Mouse (Mus musculus): Measurements from ENCODE around the gene Fam185a. TPM values are rescaled to one million over a fixed set of nuclear protein-coding genes. Genes with fewer than 3 reads are reported as not detected.

The Fam185a gene
- polyA plus RNA-seq, 1 experiment, result 2.8 TPM

DNA sequence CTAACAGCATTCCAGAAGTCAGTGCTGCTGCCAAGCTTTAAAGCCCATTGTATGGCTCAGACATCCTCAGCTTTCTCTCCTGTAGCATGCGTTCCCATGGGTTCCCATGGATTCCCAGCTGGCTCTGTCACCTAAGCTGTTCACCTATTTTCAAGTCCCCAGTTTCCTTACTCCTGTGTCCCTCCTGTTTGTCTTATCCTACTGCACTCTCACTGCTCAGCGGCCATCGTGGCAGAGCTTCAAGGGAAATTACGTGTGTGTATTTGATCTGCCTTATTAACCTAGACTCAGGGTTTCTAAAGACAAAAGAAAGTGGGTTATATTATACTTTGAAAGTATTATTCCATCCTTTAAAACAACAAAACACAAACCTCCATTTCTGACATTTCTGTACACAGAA, 64.4 kb downstream of the Fam185a start:
- no peaks in the 10 kb centered on the region for H3K27me3 ChIP-seq (ENCODE audit: control insufficient read depth, insufficient read depth, insufficient read length)
- no peaks in the 10 kb centered on the region for H3K79me3 ChIP-seq (ENCODE audit: low read depth)
- no peaks in the 10 kb centered on the region for H3K79me2 ChIP-seq (ENCODE audit: control insufficient read depth, insufficient read depth)
- H3ac ChIP-seq (ENCODE audit: control insufficient read depth, insufficient read length, low read depth), result no peak overlapping the region
- no peak overlapping the region for H3K4me3 ChIP-seq (ENCODE audit: insufficient read depth, poor library complexity, severe bottlenecking)
- TF ChIP-seq USF1 (IDR thresholded peaks at IDR 0.05; ENCODE audit: low read depth) (no peak), CEBPB (IDR thresholded peaks at IDR 0.05; ENCODE audit: low read depth) (no peak), FOSL1 (IDR thresholded peaks at IDR 0.05; ENCODE audit: insufficient read depth, low read length, poor library complexity, severe bottlenecking) (no peak), CTCF (IDR thresholded peaks at IDR 0.05; ENCODE audit: control insufficient read depth, insufficient read depth, insufficient read length) (no peak), MYOD1 (IDR thresholded peaks at IDR 0.05; ENCODE audit: control insufficient read depth, insufficient read length, low read depth) (no peak), MAX (IDR thresholded peaks at IDR 0.05) (no peak), MYOG (IDR thresholded peaks at IDR 0.05; ENCODE audit: control insufficient read depth, extremely low read depth, insufficient read length) (no peak)
- no peaks in the 10 kb centered on the region for H3K36me3 ChIP-seq (ENCODE audit: control insufficient read depth, insufficient read depth)

DNA sequence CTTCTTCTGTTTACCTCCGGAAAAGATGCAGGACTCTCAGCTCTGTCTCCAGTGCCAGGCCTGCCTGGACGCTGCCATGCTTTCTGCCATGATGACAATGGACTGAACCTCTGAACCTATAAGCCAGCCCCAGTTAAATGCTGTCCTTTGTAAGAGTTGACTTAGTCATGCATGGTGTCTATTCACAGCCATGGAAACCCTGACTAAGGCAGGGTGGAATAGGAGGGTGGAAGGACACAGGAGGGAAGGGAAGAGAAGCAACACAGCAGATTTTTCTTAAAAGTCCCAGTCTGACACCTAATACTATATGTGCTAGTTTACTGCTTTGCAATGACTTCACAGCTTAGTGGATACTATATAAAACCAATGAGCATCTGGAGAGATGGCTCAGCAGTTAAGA, 66.7 kb downstream of the Fam185a start:
- TF ChIP-seq USF1 (IDR thresholded peaks at IDR 0.05; ENCODE audit: low read depth), result no peak
- Histone ChIP-seq H3K4me3 (ENCODE audit: insufficient read depth, poor library complexity, severe bottlenecking) (no peak overlapping the region), H3K27me3 (ENCODE audit: control insufficient read depth, insufficient read depth, insufficient read length) (no peaks in the 10 kb centered on the region), H3K79me2 (ENCODE audit: control insufficient read depth, insufficient read depth) (no peaks in the 10 kb centered on the region), H3K36me3 (ENCODE audit: control insufficient read depth, insufficient read depth) (no peaks in the 10 kb centered on the region), H3K79me3 (ENCODE audit: low read depth) (no peaks in the 10 kb centered on the region), H3ac (ENCODE audit: control insufficient read depth, insufficient read length, low read depth) (no peak overlapping the region)

DNA sequence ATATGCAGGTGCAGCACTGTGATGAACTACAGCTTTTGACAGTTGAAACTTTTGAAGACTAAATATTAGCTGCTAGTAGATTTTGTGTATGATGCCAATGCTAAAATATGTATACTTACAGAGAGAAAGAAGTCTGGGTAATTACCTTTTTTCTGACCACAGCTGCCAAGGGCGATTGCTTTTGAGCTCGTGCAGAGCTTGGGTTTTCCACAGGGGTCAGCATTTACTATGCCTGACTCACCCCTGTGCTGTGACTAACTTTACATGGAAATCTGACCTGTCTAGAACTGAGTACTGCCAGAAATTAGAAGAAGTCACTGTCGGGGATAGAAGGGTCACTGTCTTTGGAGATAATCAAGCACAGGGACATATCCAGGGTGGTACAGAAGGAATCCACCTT, 67.5 kb downstream of the Fam185a start:
- TF ChIP-seq MYOG (IDR thresholded peaks at IDR 0.05; ENCODE audit: control insufficient read depth, extremely low read depth, insufficient read length), result no peak
- TF ChIP-seq MYOD1 (IDR thresholded peaks at IDR 0.05; ENCODE audit: control insufficient read depth, insufficient read length, low read depth), result peak; percentile 58
- peak; percentile 38 for TF ChIP-seq MAX (IDR thresholded peaks at IDR 0.05)
- no peak for TF ChIP-seq CTCF (IDR thresholded peaks at IDR 0.05; ENCODE audit: control insufficient read depth, insufficient read depth, insufficient read length)
- TF ChIP-seq USF1 (IDR thresholded peaks at IDR 0.05; ENCODE audit: low read depth), result no peak
- TF ChIP-seq FOSL1 (IDR thresholded peaks at IDR 0.05; ENCODE audit: insufficient read depth, low read length, poor library complexity, severe bottlenecking), result peak; percentile 81

DNA sequence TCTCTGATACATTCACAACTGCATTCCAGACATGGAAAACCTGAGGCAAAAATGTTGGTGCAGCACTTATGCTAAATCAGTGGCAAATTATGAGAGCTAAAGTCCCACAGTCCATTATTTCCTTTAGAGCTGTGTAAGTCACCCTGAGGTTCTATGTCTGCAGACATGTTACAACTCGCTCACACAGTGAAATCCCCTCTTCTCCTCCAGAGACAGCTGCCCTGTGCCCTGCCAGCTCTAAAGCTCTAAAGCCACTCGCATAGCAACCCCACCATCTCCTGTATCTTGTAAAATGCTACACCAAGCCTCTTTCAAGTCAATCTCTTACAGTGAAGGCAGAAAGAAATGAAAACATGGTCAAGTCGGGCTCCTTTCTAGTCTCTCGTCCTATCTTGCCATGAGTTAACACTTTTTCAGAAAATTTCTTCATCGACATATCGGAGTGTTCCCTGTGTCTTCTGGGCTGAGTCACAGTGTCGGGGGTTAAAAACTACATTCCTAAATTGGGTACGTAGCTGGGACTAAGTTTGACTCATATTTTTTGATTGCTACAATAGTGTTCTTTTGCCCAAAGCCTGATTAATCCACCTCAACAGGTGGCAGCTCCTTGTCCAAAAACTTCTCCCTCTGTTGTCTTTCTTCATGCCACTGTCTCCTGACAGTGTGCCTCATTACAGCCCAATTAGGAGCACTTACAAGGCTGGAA, 68.7 kb downstream of the Fam185a start:
- peak; percentile 94 for TF ChIP-seq MYOD1 (IDR thresholded peaks at IDR 0.05; ENCODE audit: control insufficient read depth, insufficient read length, low read depth)
- TF ChIP-seq CTCF (IDR thresholded peaks at IDR 0.05; ENCODE audit: control insufficient read depth, insufficient read depth, insufficient read length), result no peak
- peak; percentile 64 for TF ChIP-seq MAX (IDR thresholded peaks at IDR 0.05)
- peak; percentile 84 for TF ChIP-seq CEBPB (IDR thresholded peaks at IDR 0.05; ENCODE audit: low read depth)
- peak; percentile 91 for TF ChIP-seq FOSL1 (IDR thresholded peaks at IDR 0.05; ENCODE audit: insufficient read depth, low read length, poor library complexity, severe bottlenecking)
- Histone ChIP-seq H3K27me3 (ENCODE audit: control insufficient read depth, insufficient read depth, insufficient read length) (no peaks in the 10 kb centered on the region), H3K4me3 (ENCODE audit: insufficient read depth, poor library complexity, severe bottlenecking) (no peak overlapping the region), H3K36me3 (ENCODE audit: control insufficient read depth, insufficient read depth) (no peaks in the 10 kb centered on the region), H3K79me2 (ENCODE audit: control insufficient read depth, insufficient read depth) (no peaks in the 10 kb centered on the region), H3K79me3 (ENCODE audit: low read depth) (no peaks in the 10 kb centered on the region), H3ac (ENCODE audit: control insufficient read depth, insufficient read length, low read depth) (no peak overlapping the region)

More for the DNA sequence above, 67.5 kb downstream of the Fam185a start:
- no peaks in the 10 kb centered on the region for H3K36me3 ChIP-seq (ENCODE audit: control insufficient read depth, insufficient read depth)
- no peak overlapping the region for H3ac ChIP-seq (ENCODE audit: control insufficient read depth, insufficient read length, low read depth)
- no peaks in the 10 kb centered on the region for H3K79me2 ChIP-seq (ENCODE audit: control insufficient read depth, insufficient read depth)
- H3K4me3 ChIP-seq (ENCODE audit: insufficient read depth, poor library complexity, severe bottlenecking), result no peak overlapping the region
- no peaks in the 10 kb centered on the region for H3K79me3 ChIP-seq (ENCODE audit: low read depth)
- H3K27me3 ChIP-seq (ENCODE audit: control insufficient read depth, insufficient read depth, insufficient read length), result no peaks in the 10 kb centered on the region

DNA sequence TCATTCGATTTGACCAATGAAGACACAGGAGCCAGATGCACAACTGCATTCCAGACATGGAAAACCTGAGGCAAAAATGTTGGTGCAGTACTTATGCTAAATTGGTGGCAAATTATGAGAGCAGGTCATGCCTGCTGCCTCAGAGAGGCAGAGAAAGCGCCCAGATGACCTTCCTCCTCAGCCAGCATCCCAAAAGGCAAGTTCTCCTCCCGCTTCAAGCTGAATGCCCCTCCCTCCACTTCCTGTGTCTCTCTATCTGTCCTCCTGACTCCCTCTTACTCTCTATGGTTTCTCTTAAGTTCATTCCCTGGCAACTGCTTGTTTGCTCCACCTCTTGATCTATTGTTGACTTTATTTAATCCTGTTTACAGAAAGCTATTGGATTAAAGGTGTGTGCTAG, 70.0 kb downstream of the Fam185a start:
- Histone ChIP-seq H3K79me3 (ENCODE audit: low read depth) (no peaks in the 10 kb centered on the region), H3K27me3 (ENCODE audit: control insufficient read depth, insufficient read depth, insufficient read length) (no peaks in the 10 kb centered on the region), H3K79me2 (ENCODE audit: control insufficient read depth, insufficient read depth) (no peaks in the 10 kb centered on the region), H3ac (ENCODE audit: control insufficient read depth, insufficient read length, low read depth) (no peak overlapping the region), H3K36me3 (ENCODE audit: control insufficient read depth, insufficient read depth) (no peaks in the 10 kb centered on the region), H3K4me3 (ENCODE audit: insufficient read depth, poor library complexity, severe bottlenecking) (no peak overlapping the region)
- no peak for TF ChIP-seq CEBPB (IDR thresholded peaks at IDR 0.05; ENCODE audit: low read depth)
- no peak for TF ChIP-seq CTCF (IDR thresholded peaks at IDR 0.05; ENCODE audit: control insufficient read depth, insufficient read depth, insufficient read length)
- no peak for TF ChIP-seq MAX (IDR thresholded peaks at IDR 0.05)
- TF ChIP-seq FOSL1 (IDR thresholded peaks at IDR 0.05; ENCODE audit: insufficient read depth, low read length, poor library complexity, severe bottlenecking), result no peak
- no peak for TF ChIP-seq USF1 (IDR thresholded peaks at IDR 0.05; ENCODE audit: low read depth)
- no peak for TF ChIP-seq MYOD1 (IDR thresholded peaks at IDR 0.05; ENCODE audit: control insufficient read depth, insufficient read length, low read depth)
- no peak for TF ChIP-seq MYOG (IDR thresholded peaks at IDR 0.05; ENCODE audit: control insufficient read depth, extremely low read depth, insufficient read length)

DNA sequence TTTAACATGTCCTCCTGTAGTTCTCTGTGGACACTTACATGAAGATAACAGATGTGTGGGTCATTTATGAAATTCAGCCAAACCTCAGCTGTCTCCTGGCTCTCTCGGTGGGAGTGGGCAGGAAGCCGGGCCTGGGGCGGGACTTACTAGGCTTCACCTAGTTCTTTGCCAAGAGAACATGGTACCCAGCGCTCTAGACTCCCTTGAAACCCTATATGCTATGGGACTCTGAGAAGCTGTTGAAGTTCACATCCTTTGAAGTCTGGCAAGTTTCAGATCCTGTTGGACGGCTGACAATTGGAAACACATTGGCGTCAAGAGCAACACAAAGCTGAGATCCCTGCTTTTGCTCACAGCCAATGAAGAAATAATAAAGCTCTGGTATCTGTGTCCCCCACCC, 71.6 kb downstream of the Fam185a start:
- no peaks in the 10 kb centered on the region for H3K79me3 ChIP-seq (ENCODE audit: low read depth)
- no peak overlapping the region for H3ac ChIP-seq (ENCODE audit: control insufficient read depth, insufficient read length, low read depth)
- H3K36me3 ChIP-seq (ENCODE audit: control insufficient read depth, insufficient read depth), result no peaks in the 10 kb centered on the region
- H3K4me3 ChIP-seq (ENCODE audit: insufficient read depth, poor library complexity, severe bottlenecking), result no peak overlapping the region
- H3K27me3 ChIP-seq (ENCODE audit: control insufficient read depth, insufficient read depth, insufficient read length), result no peaks in the 10 kb centered on the region
- no peak for TF ChIP-seq MYOG (IDR thresholded peaks at IDR 0.05; ENCODE audit: control insufficient read depth, extremely low read depth, insufficient read length)
- TF ChIP-seq MYOD1 (IDR thresholded peaks at IDR 0.05; ENCODE audit: control insufficient read depth, insufficient read length, low read depth), result peak; percentile 31
- TF ChIP-seq MAX (IDR thresholded peaks at IDR 0.05), result peak; percentile 10
- no peak for TF ChIP-seq FOSL1 (IDR thresholded peaks at IDR 0.05; ENCODE audit: insufficient read depth, low read length, poor library complexity, severe bottlenecking)
- no peak for TF ChIP-seq CEBPB (IDR thresholded peaks at IDR 0.05; ENCODE audit: low read depth)
- no peaks in the 10 kb centered on the region for H3K79me2 ChIP-seq (ENCODE audit: control insufficient read depth, insufficient read depth)
